Mouse (Mus musculus): ENCODE results near the gene Polr3g.
"Not testable (repeated sequence)": the region's sequence is repeated elsewhere in the genome, so short reads cannot be mapped to it uniquely, and the experiment has no call there.

The Polr3g gene

DNA sequence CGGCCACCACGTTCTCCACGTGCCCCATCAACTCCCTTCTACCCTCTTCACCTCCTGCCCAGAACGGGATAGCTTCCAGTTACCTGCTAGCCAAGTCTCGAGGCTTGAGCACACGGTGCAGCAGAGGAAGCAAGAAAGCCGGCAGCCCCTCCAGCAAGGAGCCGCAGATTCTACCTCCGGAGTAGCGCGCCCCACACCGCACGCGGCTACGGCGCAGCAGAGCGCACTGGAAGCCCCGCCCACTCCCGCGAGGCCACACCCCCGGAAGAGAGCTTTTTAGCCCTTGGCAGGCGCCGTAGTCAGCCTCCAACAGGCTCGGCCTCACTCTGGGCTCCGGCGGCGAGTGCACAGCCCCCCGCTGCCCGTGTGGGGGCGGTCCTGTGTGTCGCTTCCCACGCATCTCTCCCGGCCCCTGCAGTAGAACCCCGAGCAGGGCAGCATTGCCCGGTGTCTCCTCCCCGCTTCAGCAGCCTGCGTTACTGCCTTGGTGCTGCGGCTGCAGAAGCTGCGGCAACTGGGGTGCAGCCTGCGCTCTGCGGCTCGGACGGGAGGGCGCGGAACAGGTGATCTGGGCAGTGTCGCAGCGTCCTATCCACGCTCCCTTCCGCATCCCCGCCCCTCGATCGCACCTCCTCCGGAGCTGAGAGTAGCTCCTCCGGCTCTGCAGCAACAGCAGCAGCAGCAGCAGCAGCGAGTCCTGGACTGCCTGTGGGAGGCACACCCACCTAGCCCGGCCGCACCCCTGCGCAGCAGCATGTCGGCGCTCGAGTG is at the start of gene Polr3g, which contains the start of gene Mblac2:
Polr3g (minus strand) TSS at position 239 of the 771 bp plus-strand sequence.
Mblac2 (plus strand) TSS at position 567 of the 771 bp plus-strand sequence.
- peak; percentile 99 for DNase-seq

DNA sequence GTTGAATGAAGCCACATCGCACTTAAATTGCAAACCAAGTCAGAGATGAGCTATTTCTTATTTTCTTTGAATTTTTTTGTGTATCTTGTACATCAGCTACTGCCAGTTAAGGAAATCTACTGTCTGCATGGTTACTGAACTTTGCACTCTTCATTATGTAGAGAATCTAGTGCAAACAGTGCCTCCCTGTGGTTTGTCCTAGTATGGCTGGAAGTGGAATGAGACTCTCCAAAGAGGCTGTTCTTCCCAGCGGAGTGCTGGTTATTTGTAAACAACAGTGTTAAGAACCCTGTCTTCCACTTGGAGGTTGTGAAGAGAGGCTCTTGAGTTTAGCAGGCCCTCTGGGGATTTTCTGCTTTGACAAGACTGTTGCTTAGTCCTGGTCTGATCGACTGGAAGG is 49.6 kb upstream of the Polr3g start:
- DNase-seq: peak; percentile 46

DNA sequence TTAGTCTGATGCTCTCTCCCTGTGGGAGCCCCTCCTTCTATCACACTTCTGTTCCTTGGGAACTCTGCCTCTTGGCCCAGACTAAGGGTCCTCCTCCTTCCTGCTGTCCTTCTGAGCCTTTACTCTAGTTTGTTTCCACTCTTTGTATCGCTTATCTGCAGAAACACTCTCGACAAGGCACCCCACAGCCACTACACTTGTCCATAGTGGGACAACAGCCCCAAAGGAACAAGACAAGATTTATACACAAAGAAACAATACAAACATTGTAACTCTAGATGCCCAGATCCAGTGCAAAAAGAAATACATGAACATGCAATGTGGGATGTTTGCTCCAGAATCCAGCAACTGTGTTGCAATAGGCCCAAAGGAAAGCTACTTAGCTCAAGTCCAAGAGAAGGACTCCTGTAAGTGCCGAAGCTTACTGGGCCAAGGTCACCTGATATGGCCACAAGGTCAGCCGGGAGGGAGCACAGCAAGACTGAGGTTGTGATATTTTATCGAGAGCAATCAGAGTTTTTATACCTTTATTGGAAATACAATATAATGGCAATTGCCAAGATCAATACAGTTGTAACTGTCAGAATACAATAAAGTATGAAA is 46.3 kb upstream of the Polr3g start:
- no peak for DNase-seq

DNA sequence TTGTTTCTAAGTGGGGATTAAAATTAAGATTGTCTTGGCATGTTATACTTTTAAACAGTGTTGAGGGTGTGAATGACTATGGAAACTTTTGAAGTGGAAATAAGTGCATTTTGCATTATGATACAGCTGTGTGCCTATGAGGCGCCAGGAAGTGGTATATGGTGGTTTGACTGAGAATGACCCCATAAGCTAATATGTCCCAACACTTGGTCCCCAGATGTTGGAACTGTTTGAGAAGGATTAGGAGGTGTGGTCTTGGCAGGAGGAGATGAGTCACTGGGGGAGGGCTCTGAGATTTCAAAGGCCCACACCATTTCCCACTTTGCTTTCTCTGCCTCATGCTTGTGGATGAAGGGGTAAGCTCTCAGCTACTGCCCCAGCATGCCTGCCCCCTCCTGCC is 44.5 kb upstream of the Polr3g start:
- DNase-seq: no peak

DNA sequence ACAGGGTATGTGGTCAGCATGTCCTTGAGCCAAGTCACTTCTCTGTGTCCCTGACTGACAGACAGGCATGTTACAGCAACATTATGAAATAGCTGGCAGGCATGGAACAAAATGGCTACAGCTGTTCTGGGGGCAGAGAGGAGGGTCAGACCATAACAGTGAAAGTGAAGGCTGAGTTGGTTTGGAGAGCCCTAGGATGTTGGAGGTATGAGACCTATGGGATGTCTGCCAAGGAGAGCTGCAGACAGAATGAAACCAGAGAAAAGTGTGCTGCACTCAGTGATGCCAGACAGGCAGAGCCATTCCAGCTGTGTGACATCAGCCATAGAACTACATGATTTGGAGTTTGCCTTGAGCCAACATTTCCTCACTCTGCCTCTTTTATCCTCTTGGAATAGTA is 44.1 kb upstream of the Polr3g start:
- DNase-seq: no peak

DNA sequence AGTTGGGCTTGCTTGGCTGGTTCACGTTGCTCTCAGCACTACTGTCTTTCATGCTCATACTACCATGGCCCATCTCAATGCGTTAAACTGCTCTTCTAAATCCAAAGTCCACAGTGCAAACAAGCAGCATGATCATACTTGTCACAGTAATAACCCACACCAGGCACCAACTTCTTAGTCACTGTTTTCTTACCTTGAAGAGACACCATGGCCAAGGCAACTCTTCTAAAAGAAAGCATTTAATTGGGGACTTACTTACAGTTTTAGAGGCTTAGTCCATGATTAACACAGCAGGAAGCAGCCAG is 33.2 kb upstream of the Polr3g start:
- no peak for DNase-seq

DNA sequence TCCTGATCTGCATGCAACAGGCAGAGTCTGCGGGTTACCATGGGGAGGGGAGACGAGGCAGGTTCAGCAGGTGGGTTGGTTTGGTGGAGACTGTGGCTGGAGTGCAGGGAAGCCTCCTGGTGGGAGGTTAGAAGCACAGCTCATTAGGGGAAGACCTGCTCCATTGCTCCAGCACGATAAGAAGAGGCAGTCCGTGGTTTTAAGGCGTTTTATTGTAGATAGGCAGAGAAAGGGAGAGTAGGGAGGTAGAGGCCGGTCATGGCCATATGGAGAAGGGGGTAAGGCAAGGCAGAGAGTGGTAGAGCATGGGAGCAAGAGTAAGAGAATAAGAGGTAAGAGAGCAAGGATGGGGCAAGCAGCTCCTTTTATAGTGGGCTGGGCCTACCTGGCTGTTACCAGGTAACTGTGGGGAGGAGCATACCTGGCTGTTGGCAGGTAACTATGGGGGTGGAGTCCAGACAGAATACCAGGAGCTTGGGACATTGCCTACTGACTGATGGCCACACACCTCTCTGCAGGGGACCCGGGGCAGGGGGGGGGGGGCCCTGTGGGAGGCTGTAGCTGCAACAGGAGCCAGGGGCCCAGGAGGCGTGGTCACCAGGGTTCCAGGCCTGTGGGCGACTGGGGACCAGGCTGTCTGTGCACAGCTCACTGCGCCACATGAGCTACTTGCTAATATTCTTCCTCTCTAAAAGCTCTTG is 32.7 kb upstream of the Polr3g start:
- DNase-seq: no peak

DNA sequence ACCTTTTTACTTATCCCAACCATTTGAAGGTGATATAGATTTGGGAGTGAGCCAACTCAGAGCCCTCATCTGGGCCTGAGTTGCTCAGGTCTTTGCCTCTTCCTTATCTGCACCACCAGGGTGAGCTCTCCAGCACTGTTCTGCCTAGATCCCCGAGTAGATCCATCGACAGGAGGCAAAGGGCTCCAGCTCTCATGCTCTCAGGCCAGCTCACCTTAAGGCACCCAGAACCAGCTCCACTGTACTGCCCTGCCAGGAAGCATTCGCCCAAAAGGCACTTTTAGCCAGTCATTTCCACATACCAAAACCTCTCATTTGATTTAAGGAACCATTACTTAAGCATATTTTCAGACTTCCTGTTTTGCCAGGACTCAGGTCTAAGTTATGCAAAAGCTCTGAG is 30.1 kb upstream of the Polr3g start:
- no peak for DNase-seq

DNA sequence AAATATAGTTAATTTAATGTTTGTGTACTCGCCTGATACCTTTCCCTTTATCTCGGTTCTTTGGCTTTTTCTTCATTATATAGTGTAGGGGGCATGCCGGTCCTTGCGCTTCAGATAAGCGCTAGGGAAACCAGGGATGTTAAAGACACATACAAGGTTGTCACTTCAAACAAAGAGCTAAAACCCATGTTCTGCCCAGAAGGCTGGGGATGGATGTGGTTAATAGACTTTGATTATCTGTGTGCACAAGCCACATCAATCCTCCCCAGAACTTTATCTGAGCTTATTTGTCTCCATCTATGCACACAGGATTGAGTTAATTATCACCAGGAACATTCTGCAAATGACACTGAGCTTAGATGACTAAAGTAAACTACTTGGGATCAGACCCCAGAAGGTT is 25.8 kb upstream of the Polr3g start:
- no peak for DNase-seq

DNA sequence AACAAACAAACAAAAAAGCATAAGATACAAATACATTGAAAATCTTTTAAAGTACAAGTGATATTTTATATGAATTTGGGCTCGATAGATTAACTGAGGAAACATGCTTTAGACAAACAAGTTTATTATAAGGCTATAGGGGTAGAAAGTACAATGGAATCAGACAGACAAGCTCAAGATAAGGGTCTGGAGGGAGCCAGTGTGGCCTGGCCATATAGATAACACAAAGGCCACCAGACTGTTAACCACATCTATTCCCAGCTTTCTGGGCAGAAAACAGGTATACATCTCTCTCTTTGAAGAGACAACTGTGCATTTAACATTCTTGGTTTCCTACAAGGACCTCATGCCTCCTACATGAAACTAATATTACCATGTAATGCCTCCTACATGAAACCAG is 19.5 kb upstream of the Polr3g start:
- DNase-seq: no peak

DNA sequence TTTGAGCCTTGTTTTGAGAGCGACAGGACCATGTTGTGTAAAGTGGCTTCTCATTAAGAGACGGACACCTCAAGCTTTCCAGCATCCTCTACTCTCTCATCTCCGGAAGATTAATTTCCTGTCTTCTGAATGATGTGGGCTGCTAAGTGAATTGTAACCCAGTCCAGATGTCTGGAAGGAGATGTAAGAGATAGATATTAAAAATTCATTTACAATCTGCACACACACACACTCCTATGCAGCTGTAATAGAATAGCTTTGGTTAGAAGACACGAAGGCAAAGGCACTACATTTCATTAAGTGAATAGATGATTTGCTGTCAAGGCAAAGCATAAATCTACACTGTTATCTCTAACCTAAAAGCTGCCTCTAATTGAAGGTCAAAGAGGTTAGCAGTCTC is 18.3 kb upstream of the Polr3g start:
- no peak for DNase-seq

DNA sequence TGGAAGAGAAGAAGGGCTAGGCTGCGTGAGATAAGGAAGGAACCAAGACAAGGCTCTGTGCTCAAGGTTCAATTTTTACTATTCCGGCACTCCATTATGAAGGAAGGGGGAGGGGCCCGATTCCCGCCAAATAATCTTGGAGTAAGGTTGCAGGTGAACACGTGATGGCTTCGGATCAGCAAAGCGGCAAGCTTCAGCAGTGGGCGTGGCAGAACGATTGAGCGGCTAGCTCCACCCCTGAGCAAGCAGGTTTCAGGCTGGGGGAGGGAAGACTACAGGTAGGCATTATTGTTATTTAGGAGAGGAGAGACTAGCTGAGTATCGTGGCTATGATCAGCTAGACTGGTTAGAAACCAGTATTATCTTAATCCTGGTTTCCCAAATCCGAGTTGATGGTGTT is 17.3 kb upstream of the Polr3g start:
- DNase-seq: not testable (repeated sequence)

DNA sequence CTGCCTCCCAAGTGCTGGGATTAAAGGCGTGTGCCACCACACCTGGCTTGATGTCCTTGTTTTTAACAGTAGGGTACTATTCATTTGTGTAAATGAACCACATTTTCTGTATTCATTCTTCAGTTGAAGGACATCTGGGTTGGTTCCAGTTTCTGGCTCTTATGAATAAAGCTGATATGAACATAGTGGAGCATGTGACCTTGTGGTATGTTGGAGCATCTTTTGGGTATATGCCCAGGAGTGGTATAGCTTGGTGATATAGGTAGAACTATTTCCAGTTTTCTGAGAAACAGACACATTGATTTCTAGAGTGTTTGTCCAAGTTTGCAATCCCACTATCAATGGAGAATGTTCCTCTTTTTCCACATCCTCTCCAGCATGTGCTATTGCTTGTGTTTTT is 3.1 kb upstream of the Polr3g start:
- no peak for DNase-seq

DNA sequence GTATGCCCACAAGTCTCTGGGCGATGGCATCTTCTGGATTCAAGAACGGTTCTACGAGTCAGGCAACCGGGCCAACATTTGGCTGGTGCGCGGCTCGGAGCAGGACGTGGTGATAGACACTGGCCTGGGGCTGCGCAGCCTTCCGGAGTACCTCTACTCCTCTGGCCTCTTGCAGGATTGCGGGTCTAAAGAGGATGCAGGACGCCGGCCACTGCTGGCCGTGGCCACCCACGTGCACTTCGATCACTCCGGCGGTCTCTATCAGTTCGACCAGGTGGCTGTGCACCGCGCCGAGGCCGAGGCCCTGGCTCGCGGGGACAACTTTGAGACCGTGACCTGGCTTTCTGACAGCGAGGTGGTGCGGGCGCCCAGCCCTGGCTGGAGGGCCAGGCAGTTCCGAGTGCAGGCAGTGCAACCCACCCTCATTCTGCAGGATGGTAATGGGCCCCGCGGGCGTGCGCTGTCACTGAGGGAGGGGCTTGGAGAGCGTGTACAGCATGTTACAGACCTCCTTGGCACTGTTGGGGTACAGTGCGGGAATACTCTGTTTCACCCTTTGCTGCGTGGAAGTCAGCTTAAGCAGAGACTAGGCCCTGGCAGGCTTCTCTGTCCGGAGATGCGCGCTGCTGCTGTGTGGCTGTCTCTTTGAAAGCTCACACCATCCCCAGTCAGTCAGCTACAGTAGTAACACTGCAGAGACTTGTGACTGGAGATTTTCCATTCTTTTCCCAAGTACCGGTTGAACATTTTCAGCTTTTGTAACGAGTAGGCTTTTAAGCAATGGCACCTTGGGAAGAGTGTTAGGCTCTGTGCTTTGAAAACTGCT is 946 bp upstream of the Polr3g start:
- peak; percentile 55 for DNase-seq

DNA sequence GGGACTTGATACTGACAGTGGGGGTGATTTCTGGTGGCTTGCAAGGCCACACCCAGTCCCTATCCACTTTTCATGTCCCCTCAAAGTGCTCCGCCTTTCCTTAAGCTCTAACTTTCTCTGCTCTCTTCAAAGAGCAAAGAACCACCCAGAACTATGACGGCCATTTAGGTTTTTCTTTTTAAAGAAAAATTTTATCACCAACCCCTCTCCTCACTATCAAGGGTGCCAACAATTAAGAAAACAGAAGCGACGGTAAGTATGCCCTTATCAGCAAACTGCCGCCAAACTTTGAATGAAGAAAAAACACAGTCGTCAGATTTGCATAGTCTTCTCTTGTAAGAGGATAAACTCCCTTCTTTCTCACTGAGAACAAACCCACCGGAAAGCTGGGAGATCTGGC is 547 bp downstream of the Polr3g start:
- peak; percentile 13 for DNase-seq

DNA sequence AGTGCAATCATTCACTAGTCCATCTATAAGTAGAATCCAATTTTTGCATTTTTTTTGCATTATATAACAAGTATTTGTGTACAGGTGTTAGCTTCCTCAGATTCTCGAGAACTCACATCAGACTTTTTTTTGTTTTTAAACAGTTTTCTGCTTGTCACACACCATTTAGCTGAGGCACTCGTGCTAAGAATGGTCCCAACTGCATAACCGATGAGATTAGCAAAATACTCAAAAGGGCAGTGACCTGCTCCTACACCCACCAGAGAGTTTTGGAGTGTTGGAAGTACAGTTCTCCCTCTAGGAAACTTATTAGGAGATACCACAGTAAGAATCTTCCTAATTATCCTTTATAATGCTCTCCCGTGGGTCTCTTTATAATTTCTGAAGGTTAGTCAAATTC is 1.0 kb downstream of the Polr3g start:
- no peak for DNase-seq

DNA sequence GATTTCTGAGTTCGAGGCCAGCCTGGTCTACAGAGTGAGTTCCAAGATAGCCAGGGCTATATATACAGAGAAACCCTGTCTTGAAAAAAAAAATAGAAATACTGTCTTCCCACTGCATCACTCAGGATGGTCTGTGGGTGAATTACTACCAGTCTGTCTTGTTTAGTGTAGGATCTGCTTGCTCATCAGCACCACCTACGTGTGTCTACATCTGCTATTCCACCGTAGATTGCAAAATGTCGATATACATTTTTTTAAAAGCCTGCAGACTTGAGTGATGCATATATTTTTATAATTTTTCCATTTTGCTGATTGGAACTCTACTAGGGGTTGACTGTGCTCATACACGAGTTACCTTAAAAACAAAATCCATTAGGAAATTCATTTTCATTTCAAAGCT is 4.5 kb downstream of the Polr3g start:
- no peak for DNase-seq

DNA sequence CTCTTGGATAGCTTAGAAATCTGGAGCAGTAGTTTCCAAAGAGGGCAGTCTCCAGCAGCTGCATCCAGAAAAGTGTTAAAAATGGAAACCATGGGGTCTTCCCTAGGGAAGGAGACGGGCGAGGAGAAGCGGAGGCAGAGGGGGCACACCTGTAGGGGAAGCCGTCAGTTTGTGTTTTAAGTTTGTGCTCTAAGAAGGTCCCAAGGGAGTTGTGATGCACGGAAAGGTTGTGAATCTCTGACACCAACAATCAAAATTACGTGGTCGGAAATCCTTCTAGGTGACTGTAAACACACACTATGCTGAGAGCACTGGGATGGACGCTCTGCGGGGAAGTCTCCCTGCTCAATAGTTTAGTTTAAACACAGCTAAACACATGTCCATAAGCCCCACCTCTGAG is 7.2 kb downstream of the Polr3g start:
- DNase-seq: no peak

DNA sequence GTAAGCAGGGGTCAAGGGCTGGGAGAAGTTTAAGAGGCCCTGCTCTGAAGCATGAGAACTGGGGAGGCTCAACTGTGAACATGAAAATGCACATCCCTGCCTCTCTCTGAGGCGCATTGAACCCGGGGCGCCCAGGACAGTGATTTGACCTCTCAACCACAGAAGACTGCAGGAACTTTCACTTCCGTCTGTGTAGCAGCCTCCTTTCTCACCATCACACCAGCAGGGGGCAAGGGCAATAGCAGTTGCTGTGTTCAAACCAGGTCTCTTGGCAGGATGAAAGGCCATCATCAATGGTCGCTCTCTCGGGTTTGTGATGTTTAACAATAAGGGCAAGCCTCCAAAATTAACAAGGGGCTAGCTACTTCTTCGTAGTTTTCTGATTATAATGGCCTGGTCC is 7.7 kb downstream of the Polr3g start:
- DNase-seq: no peak

DNA sequence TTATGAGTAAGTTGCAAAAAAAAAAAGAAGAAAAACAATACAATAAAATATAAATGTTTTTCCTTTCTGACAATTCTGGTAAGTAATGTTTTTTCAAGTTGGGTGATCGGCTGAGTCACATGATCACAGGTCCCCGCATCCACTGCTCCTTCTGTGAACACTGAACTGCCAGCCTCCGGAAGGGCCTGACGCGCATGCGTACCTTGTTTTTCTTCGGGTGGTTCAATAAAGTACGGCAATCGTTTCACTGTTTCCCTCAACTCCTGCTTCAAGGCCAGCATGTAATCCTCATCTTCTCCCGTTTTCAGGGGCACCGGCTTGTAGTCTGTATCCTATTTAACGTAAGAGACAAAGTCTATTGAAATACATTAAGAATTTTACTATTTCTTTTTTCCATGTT is 16.4 kb downstream of the Polr3g start:
- DNase-seq: no peak

DNA sequence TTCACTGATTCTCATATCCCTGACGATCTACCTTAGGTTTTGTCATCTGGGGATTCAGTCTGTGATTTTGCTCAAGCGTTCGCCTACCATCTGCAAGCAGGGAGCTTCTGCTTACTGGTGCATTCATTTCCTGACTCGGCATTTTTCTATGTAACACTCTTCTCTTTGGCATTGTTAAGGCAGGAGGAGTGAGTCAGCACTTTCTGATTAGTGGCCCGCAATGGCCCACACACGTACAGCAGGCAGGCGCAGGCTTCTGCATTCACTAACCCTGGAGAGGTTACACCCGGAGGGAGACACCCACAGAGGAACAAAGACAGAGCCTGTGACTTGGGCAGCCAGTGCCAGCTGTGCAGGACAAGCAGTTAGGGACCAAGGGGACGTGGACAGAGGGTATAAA is 19.2 kb downstream of the Polr3g start:
- no peak for DNase-seq

DNA sequence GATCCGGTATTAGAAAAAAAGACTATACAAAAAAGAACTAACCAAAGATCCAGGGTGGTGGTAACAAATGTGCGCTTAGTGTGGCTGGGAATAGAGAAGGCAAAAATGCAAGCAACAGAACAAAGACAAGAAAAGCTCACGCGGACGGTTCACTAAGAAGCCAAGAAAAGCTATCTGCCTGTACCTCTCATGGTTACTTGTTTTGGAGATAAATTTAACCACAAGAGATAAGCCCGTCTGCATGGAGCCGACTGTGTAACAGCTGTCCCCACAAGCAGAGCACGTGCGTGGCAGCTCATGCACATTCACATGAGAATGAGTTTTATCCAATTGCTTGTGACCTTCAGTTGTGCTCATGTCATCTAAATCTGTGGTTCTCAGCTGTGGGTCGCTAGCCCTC is 20.3 kb downstream of the Polr3g start:
- peak; percentile 26 for DNase-seq

DNA sequence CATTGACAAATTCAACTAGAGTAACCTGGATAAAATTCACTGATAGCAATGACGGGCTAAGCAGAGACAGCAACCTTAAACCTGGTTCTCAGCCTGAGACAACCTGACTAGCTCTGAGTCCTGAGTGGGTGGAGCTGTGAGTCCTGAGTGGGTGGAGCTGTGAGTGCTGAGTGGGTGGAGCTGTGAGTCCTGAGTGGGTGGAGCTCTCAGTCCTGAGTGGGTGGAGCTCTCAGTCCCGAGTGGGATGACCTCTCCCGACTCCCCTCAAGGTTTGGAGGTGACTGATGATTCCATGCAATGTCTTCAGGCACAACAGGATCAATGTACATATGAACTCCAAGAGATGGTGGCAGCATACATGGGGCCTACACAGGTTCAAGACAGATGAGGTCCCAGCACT is 21.2 kb downstream of the Polr3g start:
- DNase-seq: no peak

DNA sequence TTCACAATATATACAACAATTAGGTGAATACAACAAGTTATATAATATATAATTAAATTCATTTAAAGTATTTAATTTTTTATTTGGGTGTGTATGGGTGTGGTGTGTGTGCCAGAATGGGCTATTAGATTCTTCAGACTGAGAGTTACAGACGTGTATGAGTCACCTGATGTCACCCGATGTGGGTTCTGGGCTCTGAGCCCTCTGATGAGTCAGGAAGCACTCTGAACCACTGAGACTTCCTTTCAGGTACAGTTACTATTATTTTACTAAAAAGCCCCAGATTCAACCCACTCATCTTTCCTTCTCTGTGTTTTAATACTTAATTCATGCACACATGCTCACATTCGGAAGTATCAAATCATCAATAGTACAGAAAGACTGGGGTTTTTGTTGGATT is 25.9 kb downstream of the Polr3g start:
- DNase-seq: no peak

Data from thymus, postnatal 14 days (tissue).